Mouse (Mus musculus) retina, postnatal 1 day (tissue): ENCODE results near the gene Tmem201.

Experiments used
- DNase-seq: peaks from one replicate; pipeline ENCODE4 v3.0.0-alpha.2; 2012

Tmem201 gene

GRCm38 (mm10) chr4:149714542-149714941 is 23.3 kb downstream of the Tmem201 start:
- DNase-seq: no peak

- DNase-seq: peak; percentile 80
These were observed 25.9 kb downstream of the Tmem201 start for GRCm38 (mm10) chr4:149711955-149712354.

GRCm38 (mm10) chr4:149711485-149711884 is 26.4 kb downstream of the Tmem201 start:
- no peak for DNase-seq

- DNase-seq: peak; percentile 66
These were observed 27.3 kb downstream of the Tmem201 start for GRCm38 (mm10) chr4:149710510-149710909.

DNA sequence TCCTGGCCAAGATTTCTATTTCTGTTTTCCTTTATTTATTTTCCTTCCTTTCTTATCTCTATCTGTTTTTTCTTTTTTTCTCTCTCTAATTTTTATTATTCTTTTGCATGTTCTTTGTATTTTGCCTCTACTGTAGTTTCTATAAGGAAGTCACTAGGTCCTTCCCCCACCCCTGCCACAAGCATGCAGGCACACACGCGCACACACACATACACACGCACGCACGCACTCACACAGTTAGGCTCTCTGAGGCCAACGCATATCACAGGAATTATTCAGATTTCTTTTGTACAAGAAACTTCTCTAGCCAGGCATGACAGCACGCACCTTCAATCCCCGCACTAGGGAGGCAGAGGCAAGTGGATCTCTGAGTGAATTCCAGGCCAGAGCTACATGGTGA is 31.9 kb downstream of the Tmem201 start:
- DNase-seq: no peak

DNA sequence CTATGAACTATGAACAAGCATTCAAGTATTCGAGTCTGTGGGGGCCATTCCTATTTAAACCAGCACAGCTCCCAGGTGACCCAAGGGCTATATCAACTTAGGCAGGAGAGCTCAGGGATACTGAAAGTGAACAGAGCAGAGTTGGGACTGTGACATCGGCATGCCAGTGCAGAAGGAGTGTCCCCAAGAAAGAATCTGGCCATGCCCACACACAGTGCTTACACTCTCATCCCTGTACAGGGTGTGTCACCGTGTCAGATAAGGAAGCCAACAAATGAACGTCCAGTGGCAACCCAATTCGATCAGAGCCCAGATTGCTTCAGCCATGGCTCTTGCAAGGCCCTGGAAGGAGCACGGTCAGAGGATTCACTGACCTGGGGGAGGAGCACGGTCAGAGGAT is 32.5 kb downstream of the Tmem201 start:
- DNase-seq: no peak

DNA sequence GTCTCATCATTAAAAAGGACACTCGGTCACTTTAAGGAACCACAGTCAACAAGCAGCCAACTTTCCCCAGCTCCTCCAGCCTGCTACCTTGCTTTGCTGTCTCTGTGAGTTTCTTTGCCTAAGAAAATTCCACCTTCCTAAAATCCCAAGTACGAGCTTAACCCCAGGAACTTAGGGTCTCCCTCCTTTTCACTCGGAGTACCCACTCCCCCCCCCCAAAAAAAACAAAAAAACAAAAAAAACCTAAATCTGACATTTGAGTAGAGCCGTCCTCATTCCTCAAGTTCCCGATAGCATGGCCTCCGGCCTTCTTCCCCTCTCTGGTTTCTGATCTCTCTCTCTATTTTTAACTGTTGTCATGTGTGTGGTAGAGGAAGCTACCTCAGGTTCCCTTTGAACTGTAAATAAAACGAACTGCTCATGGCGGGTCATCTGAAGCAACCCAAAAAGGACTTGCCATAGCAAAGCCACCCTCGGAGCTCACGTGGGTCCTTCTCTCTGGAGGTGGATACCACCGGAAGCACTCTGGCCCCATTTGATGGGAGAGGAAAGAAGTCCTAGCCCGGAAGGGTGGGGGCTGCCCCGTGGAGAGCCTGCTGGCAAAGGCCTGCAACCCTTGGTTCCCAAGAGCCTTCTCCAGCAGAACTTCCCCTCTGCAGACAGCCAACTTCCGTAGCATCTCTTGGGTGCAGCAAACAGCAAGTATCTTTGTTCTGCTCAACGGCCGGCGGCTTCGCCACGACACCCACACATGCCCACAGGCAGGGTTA is 35.4 kb downstream of the Tmem201 start, which contains the start of gene Pik3cd:
Pik3cd (minus strand) TSS at position 362 of the 770 bp plus-strand sequence.
- no peak for DNase-seq

- peak; percentile 58 for DNase-seq
These were observed 36.2 kb downstream of the Tmem201 start for GRCm38 (mm10) chr4:149701426-149702209.

DNA sequence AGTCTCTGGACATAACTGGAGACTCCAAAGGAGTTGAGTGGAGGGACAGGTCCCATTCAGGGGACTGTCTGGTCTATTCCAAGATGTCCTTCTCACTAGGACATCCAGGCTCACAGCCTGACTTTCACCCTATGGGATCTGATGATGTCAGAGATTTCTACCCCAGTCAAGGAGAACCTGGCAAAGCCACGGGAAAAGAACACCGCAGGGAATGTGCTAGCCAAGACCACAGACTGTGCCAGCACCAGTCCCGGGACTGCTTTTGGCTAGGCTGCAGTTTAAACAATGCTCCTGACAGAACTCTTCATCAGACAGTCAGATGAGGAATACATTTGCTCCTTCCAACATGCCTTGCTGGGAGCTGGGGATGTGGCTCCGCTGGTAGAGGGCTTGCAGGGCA is 37.9 kb downstream of the Tmem201 start:
- no peak for DNase-seq

DNA sequence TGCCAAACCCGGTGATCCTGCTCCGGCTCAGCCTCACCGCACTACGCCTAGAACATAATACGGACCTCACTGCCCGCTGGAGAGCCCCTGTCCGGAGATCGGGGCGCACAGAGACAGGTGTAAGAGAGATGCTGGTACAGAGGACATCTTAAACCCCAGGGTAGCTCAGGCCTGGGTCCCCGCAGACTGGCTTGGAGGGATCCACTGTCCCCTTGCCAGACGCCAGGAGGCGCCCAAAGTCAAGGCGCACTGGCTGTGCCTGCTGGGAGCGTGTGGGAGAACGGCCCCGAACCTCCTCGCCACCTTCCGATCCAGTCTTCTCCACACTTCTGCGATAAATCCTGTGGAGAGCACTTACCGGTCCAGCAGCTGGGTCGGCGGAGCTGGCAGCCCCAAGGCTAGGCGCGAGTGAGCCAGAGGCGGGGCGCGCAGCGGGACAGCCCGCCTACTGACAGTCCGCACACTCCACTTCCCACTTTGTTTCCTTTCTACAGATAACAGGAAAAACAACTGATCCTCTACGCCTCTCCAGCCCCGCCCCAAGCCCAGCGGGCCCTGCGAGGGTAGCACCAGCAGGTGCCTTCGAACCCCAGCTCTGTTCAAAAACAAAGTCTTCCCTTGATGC is 39.5 kb downstream of the Tmem201 start:
- DNase-seq: peak; percentile 79

- no peak for DNase-seq
These were observed 40.2 kb downstream of the Tmem201 start for GRCm38 (mm10) chr4:149697506-149698196.

GRCm38 (mm10) chr4:149696189-149696971 is 41.5 kb downstream of the Tmem201 start:
- DNase-seq: peak; percentile 57

- DNase-seq: no peak
These were observed 46.5 kb downstream of the Tmem201 start for GRCm38 (mm10) chr4:149691368-149691767.

DNA sequence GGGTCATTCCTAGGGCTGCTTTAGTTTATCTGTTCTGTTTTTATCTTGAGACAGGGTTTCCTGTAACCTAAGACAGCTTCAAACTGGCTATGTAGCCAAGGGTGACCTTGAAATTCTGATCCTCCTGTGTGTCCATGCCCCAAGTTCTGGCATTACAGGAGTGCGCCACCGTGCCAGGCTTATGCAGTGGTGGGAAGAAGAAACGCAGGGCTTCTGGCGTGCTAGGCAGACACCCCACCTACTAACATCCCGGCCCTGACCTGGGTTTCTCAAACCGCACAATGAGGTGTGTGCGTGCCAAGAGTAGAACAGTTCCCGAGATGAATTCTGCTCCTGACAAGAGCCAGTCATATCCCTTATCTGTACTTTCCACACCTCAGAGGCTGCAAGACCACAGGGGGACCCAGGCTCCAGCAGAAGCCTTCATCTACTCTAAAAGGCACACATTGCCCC is 47.0 kb downstream of the Tmem201 start:
- DNase-seq: no peak

DNA sequence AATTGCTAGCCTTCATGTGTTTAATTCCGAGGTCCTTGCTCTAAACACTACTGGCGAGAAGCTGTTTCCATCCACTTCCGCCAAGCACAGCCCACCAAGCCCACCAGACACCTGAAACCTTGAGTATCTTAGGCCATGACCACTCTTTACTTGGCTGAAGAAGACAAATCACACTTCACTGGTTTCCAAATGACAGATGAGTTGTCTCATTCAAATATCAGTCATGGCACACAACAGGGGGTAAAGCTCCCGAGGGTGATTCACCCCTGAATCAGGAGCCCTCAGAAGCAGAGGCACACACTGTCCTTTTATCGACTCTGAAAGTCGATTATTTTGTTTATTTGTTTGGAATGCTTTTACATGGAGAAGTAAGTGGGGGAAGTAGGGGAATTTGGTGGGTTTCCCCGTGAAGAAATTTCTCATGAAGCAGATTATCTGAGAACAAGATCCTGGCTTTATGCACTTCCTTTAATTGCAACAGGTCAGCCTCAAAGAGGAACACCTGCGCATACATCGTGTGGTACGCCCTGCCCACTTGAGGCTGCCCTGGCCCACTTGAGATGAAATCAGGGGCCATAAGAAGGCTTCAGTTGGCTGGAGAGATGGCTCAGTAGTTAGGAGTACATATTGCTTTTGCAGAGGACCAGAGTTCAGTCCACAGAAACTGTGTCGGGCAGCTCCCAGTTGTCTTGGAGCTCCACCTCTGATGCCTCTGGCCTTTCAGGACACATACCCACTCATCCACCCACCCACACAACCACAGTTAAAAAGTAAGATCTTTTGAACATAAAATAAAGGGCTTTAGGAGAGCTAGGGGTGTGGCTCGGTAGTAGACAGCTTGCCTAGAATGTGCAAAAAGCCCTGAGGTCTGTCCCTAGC is 47.8 kb downstream of the Tmem201 start:
- no peak for DNase-seq

GRCm38 (mm10) chr4:149688861-149689260 is 49.0 kb downstream of the Tmem201 start:
- no peak for DNase-seq

- DNase-seq: peak; percentile 61
These were observed 52.8 kb downstream of the Tmem201 start for GRCm38 (mm10) chr4:149684841-149685623.

DNA sequence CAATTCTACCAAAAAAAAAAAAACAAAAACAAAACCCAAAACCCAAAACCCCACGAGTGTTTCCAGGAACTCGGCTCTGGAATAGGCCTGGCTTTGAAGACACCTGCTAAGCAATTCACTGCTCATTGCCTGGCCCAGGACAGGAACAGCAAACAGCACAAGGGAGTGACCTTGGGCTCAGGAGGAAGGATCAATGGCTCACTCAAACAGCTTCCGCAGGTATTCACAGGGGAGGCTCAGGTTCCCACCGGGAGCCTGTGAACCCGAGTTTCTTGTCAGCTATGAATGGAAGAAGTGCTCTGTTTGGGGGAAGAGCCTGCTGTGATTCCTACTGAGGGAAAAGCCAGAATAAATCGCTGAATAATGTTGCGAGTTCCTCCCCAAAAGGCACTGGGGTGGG is 54.0 kb downstream of the Tmem201 start:
- DNase-seq: no peak

GRCm38 (mm10) chr4:149679056-149679770 is 58.6 kb downstream of the Tmem201 start:
- DNase-seq: no peak
